ENCODE assay signal across 8 mouse cellular contexts in the genomic region with DNA sequence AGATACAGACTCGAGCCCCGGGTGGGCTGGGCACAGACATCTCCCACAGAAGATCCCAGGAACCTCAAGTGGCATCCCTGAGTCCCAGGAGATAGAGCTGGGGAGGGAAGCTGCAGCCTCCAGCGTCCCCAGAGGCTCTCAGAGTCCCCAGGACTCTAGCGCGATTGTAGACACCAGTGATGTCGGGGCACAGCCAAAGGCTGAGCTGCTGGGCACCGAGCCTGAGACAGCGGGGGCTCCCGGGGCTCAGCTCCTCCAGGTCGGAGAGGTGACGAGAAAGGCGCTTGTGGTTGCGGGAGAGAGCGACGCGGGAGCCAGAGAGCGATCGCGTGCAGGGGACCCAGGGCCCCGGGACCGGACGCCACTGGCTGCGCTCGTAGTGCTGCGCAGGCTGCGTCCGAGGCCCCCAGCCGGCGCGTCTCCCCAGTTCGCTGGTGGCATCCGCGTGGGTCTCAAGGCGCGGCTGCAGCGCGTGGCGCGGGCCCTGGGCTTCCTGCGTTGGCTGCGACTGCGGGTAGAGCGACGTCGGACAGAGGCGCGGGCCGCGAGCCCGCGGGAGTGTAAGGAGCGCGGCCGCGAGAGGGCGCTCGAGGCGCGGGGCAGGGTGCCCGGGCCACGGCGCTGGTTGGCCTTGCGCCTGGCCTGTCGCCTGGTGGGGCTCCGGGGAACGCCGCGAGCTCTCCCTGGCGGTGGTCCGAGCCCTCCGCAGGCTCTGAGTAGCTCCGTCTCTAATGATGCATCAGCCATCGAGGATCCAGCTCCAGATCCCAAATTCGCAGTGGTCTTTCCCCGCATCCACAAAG. TPM values are rescaled to one million over a fixed set of nuclear protein-coding genes. Genes with fewer than 3 reads are reported as not detected.
DNase-seq lines count a peak whose midpoint lies in the region; ATAC-seq lines count a peak whose summit lies in the region.

No protein-coding gene starts in this region.

- peak; percentile 86 for DNase-seq in T-cell, adult 2 months (ENCODE audit: low spot score)
- peak; percentile 67 to 75 for DNase-seq in cerebellum, postnatal 36 days
- DNase-seq in gastrocnemius, adult 18-20 months (ENCODE audit: low spot score) = peak; percentile 88
- DNase-seq in left cerebral cortex, adult 18-20 months (ENCODE audit: low spot score in 2 of 2) = peak; percentile 59 to 63
- peak; percentile 94 to 95 for DNase-seq in lung, postnatal 4 days
- peak; percentile 79 for DNase-seq in retina, postnatal 7 days (ENCODE audit: low read depth, low spot score)
- DNase-seq in urinary bladder, adult 18-20 months (ENCODE audit: low spot score in 2 of 2) = peak; percentile 74 to 79

- no peak overlapping the region for H3K27ac ChIP-seq in hindbrain, embryonic 16.5 days (ENCODE audit: low read depth, low read length)

- H3K4me1 ChIP-seq in hindbrain, embryonic 16.5 days (ENCODE audit: control insufficient read depth, insufficient read depth, low read depth, low read length) = peaks cover 7% of the 10 kb centered on the region

- peak overlapping the region; percentile 44 for H3K4me2 ChIP-seq in hindbrain, embryonic 16.5 days (ENCODE audit: low read length)

- ATAC-seq in hindbrain, embryonic 16.5 days = peak; percentile 86

- no peaks in the 10 kb centered on the region for H3K36me3 ChIP-seq in hindbrain, embryonic 16.5 days (ENCODE audit: control insufficient read depth, insufficient read depth, low read length)

- H3K27me3 ChIP-seq in hindbrain, embryonic 16.5 days (replicated peaks; ENCODE audit: control insufficient read depth, insufficient read depth, low read length) = peaks cover 42% of the 10 kb centered on the region

- H3K9me3 ChIP-seq in hindbrain, embryonic 16.5 days (ENCODE audit: control insufficient read depth, low read length) = no peaks in the 10 kb centered on the region

- 2% methylated on average over 53 of the region's 75 CpGs for WGBS in hindbrain, embryonic 16.5 days

- H3K9ac ChIP-seq in hindbrain, embryonic 16.5 days (ENCODE audit: low read depth, low read length) = peak overlapping the region; percentile 52; the same call in 1 of the 2 replicates

- peak overlapping the region; percentile 29 for H3K4me3 ChIP-seq in hindbrain, embryonic 16.5 days (ENCODE audit: low read length)

RNA-seq across cellular contexts. Expression of a gene that starts 1.1 kb away (rescaled TPM):
- not detected for total RNA-seq in gastrocnemius, adult 18-20 months (2021)
- polyA plus RNA-seq in hindbrain, embryonic 16.5 days (2015; fragmentation: Nextera tagmentation; extraction: Ambion mirVana) = 0.16 and 0.31 TPM in 2 replicates
- under 1 TPM; 0.49 to 0.75 TPM for total RNA-seq in left cerebral cortex, adult 18-20 months (2021)

RNA-seq across cellular contexts. Expression of a gene that starts 35.5 kb away (rescaled TPM):
- 1 to 10 TPM; 6.3 to 8.1 TPM for total RNA-seq in gastrocnemius, adult 18-20 months (2021)
- polyA plus RNA-seq in hindbrain, embryonic 16.5 days (2015; fragmentation: Nextera tagmentation; extraction: Ambion mirVana) = 1.3 and 2.1 TPM in 2 replicates
- total RNA-seq in left cerebral cortex, adult 18-20 months (2021) = 1 to 10 TPM; 3.6 to 4.5 TPM

RNA-seq across cellular contexts. Expression of a gene that starts 40.4 kb away (rescaled TPM):
- total RNA-seq in gastrocnemius, adult 18-20 months (2021) = 1 to 10 TPM in 1 of 2 experiments, under 1 TPM in 1; 0.38 to 1.1 TPM
- 2.5 and 3.9 TPM in 2 replicates for polyA plus RNA-seq in hindbrain, embryonic 16.5 days (2015; fragmentation: Nextera tagmentation; extraction: Ambion mirVana)
- total RNA-seq in left cerebral cortex, adult 18-20 months (2021) = under 1 TPM in 1 of 2 experiments, not detected in 1; 0.54 TPM

RNA-seq across cellular contexts. Expression of a gene that starts 44.8 kb away (rescaled TPM):
- total RNA-seq in gastrocnemius, adult 18-20 months (2021) = 1 to 10 TPM; 5.0 to 6.5 TPM
- polyA plus RNA-seq in hindbrain, embryonic 16.5 days (2015; fragmentation: Nextera tagmentation; extraction: Ambion mirVana) = 18.7 and 23.3 TPM in 2 replicates
- 10 to 100 TPM; 14.0 to 14.5 TPM for total RNA-seq in left cerebral cortex, adult 18-20 months (2021)

RNA-seq across cellular contexts. Expression of a gene that starts 45.9 kb away (rescaled TPM):
- total RNA-seq in gastrocnemius, adult 18-20 months (2021) = 10 to 100 TPM; 13.1 to 18.2 TPM
- 9.0 and 12.6 TPM in 2 replicates for polyA plus RNA-seq in hindbrain, embryonic 16.5 days (2015; fragmentation: Nextera tagmentation; extraction: Ambion mirVana)
- 10 to 100 TPM; 17.7 to 18.6 TPM for total RNA-seq in left cerebral cortex, adult 18-20 months (2021)
